Mouse (Mus musculus): ENCODE data around the gene Fat3. TPM values are rescaled to one million over a fixed set of nuclear protein-coding genes. Genes with fewer than 3 reads are reported as not detected.
A peak's percentile ranks its signal among the peaks of the same experiment; 100 is the strongest.

Fat3 gene
- total RNA-seq (2017): not detected in 2 replicates

DNA sequence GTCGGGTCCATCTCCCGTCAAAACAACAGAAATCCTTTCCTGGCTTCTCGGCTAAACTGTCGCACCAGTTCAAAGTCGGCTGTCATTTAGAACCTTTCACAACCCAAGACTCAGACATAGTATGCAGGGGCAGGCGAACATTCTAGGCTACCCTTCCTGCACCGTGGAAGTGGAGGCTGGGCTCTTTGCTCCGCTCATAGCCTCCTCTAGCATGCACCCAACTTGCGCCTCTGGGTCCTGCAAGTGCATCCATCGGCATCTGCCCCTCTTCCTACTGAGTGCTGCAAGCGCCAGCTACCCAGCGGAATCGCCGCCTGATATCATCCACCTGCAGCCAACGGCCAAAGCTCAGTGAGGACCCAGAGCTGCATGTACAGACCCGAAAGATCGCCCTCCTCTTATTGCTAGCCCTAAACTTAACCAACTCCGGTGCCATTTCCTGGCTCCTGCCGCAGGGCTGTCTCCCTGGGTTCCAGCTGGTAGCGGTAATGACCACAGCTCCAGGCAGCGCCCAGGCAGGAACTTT is at the start of gene Fat3:
Fat3 (minus strand) TSS at position 100 of the 526 bp plus-strand sequence.
- ATAC-seq (replicated peaks; ENCODE audit: low read depth, poor library complexity, severe bottlenecking): 0 out of 2 replicates have a peak, but pooled peaks have one; percentile 7

DNA sequence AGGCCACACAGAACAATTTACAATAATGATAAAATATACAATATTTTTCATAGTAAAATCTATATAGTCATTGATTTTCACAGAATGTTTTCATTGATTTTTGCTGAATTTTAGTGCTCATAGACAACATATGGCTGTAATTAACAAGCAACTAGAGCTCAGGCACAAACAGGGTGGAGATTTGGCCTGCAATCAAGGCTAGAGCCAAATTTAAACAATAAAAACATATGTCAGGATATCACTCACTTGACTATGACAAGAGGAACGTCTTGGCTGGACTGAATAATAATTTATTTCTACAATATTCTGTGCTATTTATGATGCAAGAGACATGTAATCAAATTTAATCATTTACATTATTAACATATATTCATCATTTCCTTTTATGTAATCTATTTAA is 31.8 kb upstream of the Fat3 start:
- no peak for ATAC-seq (replicated peaks; ENCODE audit: low read depth, poor library complexity, severe bottlenecking)

DNA sequence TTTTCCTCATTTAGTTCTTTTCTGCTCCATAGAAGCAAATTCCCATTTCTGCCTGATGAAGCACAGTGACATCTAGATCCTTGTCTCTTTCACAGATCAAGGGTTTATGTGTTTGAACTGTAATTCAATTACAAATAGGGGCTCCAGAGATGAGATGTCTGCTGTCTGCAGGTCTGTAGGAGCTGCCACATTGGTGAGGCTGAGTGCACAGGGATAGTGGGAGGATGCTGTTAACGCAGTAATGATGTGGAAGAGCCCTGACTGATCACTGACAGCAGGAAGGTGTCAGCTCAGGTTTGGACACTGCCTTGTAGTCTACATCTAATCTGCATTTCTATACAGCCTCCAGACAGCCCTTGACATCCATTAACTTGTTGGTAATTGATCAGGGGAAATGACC is 16.5 kb upstream of the Fat3 start:
- ATAC-seq (replicated peaks; ENCODE audit: low read depth, poor library complexity, severe bottlenecking): no peak

DNA sequence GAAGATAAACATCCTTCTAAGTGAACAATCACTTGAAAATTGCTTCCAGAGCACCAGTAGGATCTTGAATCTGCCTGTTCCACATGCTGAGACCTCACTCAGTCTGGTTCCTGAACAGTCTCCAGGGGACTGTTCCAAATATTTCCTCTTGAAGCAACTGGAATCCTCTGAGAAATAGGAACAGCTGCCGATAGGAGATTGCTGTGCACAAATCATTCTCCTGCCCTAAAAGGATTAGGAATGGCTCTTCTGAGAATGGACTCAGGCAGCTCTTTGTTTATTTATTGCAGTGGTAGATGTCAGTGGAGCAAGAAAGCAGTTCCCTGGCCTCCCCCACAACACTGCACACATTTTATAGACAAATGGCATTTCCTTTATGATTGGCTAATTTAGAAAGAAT is 10.9 kb upstream of the Fat3 start:
- no peak for ATAC-seq (replicated peaks; ENCODE audit: low read depth, poor library complexity, severe bottlenecking)

DNA sequence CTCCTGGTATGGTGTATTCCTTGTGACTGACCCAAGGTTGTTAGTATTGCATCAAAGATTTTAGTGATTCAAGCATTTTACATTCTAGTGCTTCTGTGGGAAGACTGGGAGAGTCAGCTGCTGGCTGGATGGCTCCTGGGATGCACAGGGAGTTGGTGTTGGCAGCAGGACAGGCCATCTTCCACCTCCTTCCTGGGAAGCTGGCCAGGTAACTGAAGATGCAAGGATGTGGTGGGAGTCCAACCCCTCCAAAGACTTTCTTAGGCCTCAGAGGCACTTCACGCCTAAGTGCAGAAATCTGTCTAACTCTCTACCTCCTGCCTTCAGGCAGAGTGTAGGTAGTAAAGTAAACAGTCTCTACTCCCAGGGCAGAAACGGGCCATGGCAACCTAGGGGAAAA is 2.7 kb upstream of the Fat3 start:
- ATAC-seq (replicated peaks; ENCODE audit: low read depth, poor library complexity, severe bottlenecking): no peak

DNA sequence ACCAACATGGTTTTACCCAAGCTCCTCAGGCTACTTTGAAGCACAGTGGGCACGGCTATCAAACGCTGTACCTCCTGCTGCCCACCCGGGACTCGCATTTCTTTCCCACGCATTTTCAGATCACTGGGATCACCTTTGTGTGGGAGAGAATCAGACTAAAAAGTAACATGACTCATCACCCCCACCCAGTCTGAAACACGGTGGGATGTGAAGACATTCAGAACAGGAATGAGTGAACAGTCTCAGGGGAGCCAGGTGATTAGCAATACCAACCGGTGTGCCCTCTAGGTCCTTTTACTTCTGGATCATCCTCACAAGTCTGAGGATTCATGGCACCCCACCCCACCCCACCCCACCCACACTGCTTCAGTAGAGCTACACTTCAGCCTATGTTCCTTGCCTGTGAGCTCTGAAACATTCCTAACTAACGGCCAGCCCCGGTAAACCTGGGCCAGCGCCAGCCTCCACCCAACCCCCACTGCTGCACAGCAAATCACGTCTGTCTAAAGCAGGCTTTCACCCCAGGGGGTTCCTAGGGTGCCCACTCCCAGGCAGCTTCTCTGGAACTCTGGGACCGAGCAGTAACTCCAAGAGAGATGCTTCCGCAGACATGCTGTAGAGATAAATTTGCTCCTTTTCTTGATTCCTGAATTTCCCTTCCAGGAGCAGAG is 1.7 kb upstream of the Fat3 start:
- no peak for ATAC-seq (replicated peaks; ENCODE audit: low read depth, poor library complexity, severe bottlenecking)

DNA sequence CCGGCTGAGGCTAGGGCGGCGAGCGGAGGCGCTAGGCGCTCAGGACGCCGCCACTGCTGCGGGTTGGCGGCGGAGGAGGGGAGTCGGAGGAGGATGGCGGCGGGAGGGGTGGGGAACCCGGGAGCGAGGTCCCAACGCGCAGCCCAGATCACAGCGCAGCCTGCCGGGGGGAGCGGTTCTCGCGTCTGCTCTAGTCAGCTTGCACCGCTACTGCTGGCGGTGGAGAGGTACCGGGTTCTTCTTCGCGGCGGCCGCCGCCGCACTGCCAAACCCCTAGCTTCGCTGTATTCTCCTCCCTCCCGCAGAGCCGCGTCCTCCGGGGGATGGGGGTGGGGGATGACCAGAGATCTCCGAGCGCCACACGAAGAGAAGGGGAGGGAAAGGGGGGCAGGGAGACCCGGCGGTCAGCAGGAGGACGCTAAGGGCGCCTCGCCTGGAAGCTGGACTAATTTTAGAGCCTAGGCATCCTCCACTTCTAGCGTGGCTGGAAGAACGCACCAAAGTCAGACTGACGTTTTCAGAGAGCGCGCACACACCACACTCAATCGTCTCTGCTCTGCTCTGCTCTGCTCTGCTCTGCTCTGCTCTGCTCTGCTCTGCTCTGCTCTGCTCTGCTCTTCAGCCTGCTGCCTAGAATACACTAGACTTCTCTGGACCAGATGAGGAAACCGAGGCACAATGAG is 1.0 kb upstream of the Fat3 start:
- peak; percentile 47; the same call in 1 of the 2 replicates for ATAC-seq (replicated peaks; ENCODE audit: low read depth, poor library complexity, severe bottlenecking)

DNA sequence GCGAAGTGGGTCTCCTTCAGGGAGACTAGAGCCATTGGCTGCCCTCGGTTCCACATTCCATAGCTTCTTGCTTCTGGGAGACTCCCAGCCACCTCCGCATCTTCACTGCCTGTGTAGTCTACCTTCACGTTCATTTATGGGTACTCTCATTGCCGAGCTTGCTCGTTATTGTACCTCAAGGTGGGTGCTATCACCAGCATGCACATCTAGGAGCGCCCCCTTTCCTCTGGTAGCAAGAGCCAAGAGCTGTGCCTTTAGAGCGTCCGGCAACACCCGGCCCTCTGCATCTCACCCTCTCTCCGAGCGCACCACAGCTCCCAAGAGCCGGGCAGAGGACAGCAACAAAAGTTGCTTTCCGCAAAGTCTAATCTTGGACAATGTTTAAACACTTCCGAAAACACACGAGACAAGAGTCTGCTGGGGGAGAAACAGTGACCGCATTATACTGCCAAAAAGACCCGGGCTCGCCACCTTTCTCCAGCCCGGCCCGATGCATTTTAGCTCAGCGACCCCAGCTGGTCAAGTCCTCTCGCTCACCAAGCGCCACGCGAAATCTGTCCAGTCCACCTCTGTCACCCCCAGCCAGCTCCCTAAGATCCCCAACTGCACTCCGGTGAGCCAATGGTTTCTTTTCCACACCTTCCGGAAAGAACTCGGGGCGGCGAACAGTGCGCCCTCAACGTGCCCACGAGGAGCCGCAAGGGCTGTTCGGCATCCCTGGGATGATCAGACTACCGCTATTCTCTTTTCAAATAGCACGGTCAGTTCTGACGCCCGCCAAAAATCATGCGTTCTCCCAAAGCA is 501 bp downstream of the Fat3 start:
- ATAC-seq (replicated peaks; ENCODE audit: low read depth, poor library complexity, severe bottlenecking): 0 out of 2 replicates have a peak, but pooled peaks have one; percentile 23

DNA sequence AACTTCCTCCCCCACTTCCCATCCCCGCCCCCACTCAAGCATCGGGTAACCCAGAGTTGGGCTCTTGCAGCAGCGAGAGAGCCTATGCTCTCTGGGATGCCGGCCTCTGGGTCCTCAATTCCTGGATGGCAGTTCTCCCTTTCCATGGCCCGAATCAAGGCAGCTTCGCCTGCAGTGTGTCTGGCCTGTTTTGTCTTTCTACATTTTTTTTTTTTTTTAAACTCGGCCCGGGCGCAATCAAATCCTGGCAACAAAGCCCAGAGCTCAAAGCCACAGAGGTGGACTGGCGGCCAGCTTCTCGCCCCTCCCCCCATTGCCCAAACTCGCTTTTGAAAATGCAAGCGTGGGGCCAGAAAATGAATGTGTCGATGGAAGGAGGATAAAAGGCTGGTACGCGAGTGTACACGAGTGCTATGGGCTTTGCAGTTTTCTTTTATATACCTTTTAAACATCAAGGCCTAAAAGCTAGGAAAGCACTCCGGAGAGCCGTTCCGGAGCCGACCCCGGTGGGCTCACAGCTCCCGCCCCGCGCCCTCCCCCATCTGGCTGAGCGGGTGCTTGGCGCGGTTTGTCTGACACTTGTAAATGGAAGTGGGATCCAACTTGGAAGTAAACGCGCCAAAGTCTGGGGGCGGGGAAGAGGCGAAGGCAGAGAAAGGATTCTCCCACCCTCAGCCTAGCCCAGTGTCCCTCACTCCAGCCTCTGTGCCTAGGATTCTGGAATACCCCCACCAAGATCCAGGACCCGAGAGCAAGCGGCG is 1.3 kb downstream of the Fat3 start:
- no peak for ATAC-seq (replicated peaks; ENCODE audit: low read depth, poor library complexity, severe bottlenecking)

DNA sequence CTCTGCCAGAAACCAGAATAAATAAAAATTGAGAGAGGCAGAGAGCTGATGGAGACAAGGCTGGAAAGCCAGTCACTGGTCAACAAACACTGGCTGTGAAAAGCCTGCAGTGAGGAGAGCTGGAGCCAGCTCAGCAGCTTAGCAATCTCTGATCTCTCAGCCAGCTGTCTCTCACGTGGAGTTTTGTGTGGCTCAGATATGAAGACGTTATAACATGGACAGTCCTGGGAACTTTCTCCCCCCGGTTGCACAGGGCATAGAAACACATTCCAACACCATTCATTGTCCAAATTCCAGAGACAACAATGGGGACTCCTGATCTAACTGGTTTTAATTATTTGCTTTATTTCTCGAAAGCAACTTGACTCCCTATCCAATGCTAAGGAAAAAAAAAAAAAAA is 2.2 kb downstream of the Fat3 start:
- ATAC-seq (replicated peaks; ENCODE audit: low read depth, poor library complexity, severe bottlenecking): no peak

DNA sequence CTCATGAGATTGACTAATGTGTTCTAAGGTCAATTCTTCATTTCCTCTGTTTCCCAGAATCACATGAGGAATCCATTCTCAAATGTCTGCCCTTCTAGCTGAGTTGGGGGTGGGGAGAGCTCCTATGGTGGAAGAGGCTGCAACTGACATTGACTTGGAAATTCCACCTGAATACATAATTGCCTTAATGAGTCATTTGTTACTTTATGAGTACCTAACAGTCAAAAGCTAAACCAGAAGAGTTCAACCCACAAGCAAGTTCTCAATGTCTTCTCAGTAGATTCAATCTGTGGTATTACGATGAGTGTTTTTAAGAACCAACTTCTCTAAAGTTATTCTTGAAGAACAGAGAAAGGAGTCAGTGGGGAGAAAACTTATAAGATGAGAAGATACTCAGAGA is 3.7 kb downstream of the Fat3 start:
- no peak for ATAC-seq (replicated peaks; ENCODE audit: low read depth, poor library complexity, severe bottlenecking)

DNA sequence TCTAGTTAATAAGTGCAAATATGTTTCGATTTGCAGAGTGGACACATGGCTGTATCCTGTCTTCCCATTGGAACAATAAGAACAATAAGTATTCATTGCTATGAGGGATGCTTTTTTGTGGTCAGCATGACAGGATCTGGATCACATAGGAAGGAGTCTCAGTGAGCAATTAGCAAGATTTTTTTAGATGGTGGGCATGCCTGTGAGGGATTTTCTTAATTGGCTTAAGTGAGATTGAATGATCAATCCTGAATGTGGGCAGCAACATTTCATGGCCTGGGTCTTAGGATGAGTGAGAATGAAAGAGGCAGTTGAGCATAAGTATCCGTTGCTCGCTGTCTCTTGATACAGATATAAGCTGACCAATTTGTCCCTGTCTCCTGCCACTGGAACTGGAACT is 4.8 kb downstream of the Fat3 start:
- ATAC-seq (replicated peaks; ENCODE audit: low read depth, poor library complexity, severe bottlenecking): no peak

DNA sequence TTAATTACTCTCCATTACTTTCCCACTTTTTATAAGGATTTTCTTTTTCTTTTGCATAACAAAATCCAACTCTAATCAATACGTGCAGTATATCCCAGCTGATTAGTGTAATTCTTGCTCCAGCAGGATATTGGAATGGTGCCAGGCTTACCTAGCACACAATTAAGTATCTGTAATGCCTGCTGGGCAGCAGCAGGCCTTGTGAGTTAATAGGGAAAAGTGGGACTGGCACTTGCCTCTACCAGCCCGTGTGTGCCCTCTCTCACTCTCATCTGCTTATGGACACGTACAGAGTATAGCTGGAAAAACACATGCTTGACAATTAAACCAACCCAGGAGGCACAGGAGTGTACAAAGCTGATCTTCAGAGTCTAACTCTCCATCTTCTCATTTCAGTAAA is 11.4 kb downstream of the Fat3 start:
- ATAC-seq (replicated peaks; ENCODE audit: low read depth, poor library complexity, severe bottlenecking): no peak

DNA sequence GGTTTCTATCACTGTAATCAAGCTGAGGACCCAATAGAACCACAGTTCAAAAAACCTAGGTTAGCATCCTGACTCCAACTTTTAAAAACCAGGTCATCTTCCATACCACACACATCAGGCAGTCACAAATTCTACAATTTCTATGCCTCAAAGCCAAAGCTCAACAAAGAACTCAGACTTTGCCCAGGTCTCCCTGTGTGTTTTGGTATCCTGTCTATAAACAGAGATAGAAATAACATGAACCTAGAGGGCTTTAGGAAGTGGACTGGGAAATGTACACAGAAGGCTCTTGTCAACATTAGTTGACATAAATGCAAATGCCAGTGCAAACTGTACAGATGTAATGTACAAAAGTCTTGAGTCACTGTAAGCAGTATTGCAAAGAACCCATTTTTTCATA is 13.5 kb downstream of the Fat3 start:
- ATAC-seq (replicated peaks; ENCODE audit: low read depth, poor library complexity, severe bottlenecking): no peak

DNA sequence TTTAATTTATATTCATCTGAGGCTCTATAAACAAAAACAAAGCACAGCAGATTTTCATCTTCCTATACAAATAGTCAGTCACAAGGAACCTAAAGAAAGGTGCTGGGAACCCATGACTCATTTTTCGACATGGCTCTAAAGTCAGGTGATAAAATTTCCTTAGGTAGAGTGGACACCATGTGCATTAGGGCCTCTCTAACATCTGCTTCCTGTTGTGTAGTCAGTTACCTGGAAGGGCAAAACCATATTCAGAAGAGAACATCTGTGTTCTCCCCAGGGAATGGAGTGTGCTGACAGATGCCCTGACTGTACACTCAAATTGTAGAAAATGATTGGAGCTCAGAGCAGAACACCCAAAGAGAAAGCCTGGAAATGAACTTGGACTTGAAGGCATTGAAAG is 14.9 kb downstream of the Fat3 start:
- ATAC-seq (replicated peaks; ENCODE audit: low read depth, poor library complexity, severe bottlenecking): no peak

DNA sequence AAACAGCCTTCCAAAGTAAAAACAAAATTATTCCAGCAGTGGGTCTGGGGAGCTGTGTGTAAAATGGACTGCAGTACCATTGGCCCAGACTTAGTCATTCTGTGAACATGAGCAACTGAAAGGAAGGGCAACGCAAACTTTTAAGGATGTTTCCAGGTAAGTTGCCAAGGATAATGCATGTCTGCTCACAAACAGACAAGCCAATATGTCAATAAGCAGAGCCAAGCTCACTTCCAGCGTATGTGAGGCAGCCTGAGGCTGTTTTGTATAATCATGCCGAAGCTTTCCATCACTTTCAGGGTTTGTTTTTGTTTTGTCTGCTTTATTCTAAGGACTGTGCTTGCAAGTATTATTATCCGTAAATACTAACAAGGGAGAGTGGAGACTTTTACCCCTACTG is 15.9 kb downstream of the Fat3 start:
- no peak for ATAC-seq (replicated peaks; ENCODE audit: low read depth, poor library complexity, severe bottlenecking)

DNA sequence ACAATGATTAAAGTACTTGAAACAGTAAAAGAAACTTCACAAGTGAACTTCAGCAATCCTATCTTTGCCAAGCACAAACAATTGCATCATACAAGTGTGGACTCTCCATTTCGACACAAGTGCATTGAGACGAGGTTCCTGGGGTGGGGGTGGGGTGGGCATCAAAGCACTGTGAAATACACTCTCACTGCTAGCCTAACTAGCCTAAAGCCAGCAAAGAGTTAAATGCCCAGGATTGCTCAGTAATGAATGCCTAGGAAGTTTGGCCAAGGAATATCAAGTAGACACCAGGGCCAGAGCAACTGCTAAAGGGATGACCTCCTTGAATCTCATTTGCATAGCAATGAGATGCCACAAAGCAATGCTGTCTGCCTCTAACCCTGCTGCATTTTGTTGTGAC is 16.3 kb downstream of the Fat3 start:
- ATAC-seq (replicated peaks; ENCODE audit: low read depth, poor library complexity, severe bottlenecking): no peak

DNA sequence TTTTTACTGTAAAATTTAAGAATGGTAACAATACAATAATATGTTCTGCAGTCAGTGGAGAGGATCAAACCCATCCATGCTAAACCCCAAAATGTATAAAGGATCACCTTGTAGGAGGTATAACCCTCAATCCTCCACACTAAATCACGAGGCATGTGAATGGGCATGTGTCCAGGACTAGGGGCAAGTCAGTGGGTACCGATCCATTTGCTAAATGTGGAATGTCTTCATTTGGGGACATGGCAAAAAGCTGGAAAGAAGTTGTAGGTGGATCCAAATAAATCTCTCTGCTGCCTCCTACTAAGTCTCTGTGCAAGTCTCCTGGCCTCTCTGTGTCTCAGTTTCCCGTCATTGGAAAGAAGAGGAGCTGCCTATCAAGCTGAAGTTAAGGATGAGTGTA is 39.6 kb downstream of the Fat3 start:
- no peak for ATAC-seq (replicated peaks; ENCODE audit: low read depth, poor library complexity, severe bottlenecking)

DNA sequence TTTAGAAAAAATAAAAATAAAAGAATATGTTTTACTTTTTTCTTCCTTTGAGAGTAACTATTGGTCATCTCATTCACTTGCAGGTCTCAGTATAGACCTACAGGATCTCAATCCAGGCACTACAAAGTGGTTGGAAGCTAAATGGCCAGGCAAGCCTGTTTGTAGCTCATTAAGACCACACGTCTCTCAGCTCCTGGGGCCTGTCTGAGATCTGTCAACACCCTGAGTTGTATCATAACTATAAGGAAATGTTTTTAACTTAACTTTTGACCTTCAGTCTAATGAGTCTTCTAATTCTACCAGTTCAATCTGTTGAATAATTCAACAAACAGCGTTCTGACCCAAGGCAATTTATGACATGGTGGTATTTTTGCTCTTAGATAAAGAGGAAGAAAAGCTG is 40.5 kb downstream of the Fat3 start:
- no peak for ATAC-seq (replicated peaks; ENCODE audit: low read depth, poor library complexity, severe bottlenecking)

DNA sequence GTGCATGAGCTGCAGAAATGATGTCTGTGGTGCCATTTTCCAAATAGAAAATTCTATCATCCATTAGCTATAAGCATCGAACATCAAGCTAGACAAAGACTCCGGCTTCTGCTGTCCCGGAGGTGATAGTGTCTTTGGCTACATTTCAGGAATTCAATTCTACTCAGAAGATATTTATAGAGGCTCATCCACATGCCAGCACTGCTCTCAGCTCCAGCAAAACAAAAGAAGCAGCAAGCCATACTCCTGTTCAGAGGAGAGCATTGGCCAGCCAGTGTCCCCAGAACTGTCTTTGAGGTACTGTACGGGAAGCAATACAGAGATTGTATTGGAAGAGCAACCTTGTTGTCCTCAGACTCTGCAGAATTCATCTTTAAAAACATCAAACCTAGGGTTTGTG is 59.2 kb downstream of the Fat3 start:
- no peak for ATAC-seq (replicated peaks; ENCODE audit: low read depth, poor library complexity, severe bottlenecking)

Data from common myeloid progenitor, adult 5-6 weeks (primary cell).